Mouse (Mus musculus) olfactory bulb, adult 2 months (tissue): Measurements from ENCODE around the gene Mis12. TPM values are rescaled to one million over a fixed set of nuclear protein-coding genes. Genes with fewer than 3 reads are reported as not detected.

Experiments
- H3K27ac ChIP-seq: fragments of 200-500 bp; 2 replicates; pipeline ENCODE4 v1.5.1; 2012; ENCODE audit warnings: low read depth, low read length; ENCODE audit not compliant: insufficient read depth
- H3K4me1 ChIP-seq: fragments of 200-500 bp; 2 replicates; pipeline ENCODE4 v1.6.1; 2012; ENCODE audit warnings: low read length; ENCODE audit not compliant: control insufficient read depth, insufficient read depth
- H3K4me3 ChIP-seq: fragments of 200-500 bp; 2 replicates; pipeline ENCODE4 v1.5.1; 2012; ENCODE audit warnings: mild to moderate bottlenecking, low read depth, low read length, moderate library complexity; ENCODE audit not compliant: insufficient read depth
- CTCF ChIP-seq: fragments of 200-500 bp; IDR thresholded peaks from 2 replicates; pipeline ENCODE4 v1.5.1; 2012; ENCODE audit warnings: low read depth, mild to moderate bottlenecking, low read length, moderate library complexity; ENCODE audit not compliant: insufficient read depth
- POLR2A ChIP-seq: fragments of 200-500 bp; IDR thresholded peaks from 2 replicates; pipeline ENCODE4 v1.6.1; 2012; ENCODE audit warnings: mild to moderate bottlenecking, low read depth, low read length, moderate library complexity; ENCODE audit not compliant: insufficient read depth
- WGBS: fragments of 180-500 bp; shearing (Covaris S2); methylation state at CpG from one replicate; pipeline ENCODE4 v1.1.7; 2018; 5-methylcytosine and 5-hydroxymethylcytosine counted together
- polyA plus RNA-seq: library from polyadenylated mRNA; stranded (reverse); fragments of >200 nt; gene quantifications from 2 replicates; pipeline ENCODE4 v1.2.4, GENCODE M21; 2012; ENCODE audit warnings: low replicate concordance; ENCODE audit not compliant: missing spikeins, insufficient read depth, insufficient read length

Mis12 gene
- 153 TPM in 1 of 2 replicates, not detected in the other for polyA plus RNA-seq

DNA sequence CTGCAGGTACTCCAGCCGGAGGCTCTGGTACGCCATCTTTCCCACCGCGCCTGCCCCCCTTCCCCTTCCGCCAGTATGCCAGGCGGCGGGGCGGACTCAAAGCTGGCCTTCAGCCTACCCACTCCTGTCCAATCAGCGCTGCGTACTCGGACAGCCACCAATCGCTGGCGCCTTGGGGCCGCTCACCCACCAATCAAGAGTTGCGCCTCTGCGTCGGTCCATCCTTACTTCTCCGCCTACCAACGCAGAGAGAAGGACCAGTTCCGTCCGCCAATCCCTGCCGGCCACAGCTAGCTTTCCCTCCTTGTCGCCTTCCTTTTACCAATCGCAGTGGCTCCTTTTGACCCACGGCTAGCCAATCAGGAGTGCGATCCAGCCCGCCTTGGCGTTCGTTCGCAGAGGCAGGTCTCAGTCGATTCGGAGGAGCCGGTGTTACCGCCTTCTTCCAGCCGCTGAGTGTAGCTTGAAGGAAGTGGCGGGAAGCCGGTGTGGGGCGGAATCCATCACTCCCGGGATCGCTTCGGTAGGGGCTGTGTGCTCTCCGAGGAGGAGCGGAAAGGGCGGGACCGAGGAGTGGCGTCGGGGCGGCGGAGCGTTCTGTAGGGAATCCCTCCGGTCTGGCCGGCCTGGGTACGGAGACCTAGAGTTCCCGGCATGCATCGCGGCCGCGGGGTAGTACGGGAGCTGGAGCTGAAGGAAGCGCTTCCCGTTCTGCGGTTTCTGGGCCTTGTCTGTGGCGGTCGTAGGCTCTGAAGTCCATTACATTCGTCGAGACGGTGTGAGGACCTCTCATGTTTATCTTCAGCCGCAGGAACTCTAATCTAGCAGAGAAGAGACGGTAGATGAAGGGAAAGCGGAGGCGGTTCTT lies at the start of gene Mis12, which contains the start of gene Derl2:
Mis12 (plus strand) TSS at position 411 of the 868 bp plus-strand sequence.
Derl2 (minus strand) TSS at position 641 of the 868 bp plus-strand sequence.
- Histone ChIP-seq H3K4me1 (no peaks in the 10 kb centered on the region), H3K4me3 (peak within 1 kb of the TSS; percentile 90), H3K27ac (peak within 1 kb of the TSS; percentile 58)
- WGBS, result under 1% methylated on average over 71 of the region's 71 CpGs
- TF ChIP-seq CTCF (no peak), POLR2A (peak; percentile 39; the same call in 1 of the 2 replicates)

DNA sequence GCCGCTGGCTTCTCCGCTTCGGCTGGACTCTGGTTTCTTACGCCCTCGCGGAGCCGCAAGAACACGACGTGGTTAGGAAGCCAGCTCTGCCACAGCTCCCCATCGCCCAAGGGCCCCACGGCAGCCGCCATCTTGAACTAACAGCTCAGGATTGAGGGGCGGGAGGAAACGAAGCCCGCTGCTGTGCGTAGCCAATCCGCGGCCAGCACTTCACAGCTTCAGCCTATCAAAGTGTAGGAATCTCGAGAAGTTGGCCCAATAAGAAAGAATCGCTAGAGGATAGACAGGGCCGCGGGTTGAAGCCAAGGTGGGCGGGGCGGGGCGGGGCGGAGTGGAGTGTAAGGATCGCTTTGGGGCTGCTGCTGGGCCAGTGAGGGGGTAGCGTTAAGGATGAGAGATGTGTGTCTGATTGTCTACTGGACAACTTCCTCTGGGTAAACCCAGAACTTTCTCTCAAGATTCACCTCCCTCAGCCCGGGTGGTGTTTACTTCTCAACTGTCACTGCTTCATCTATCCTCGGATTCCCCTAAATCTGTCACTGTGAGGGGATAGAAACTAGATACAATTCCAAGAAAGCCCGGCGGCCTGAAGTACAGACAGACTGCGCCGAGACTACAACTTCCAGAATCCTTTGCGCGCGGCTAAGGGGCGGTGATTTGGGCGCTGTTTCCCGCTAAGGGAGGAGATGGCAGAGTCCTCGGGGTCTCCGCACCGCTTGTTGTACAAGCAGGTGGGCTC lies 49.4 kb upstream of the Mis12 start, which contains the start of the genes Nup88 and Rpain:
Nup88 (minus strand) TSS at position 153 of the 739 bp plus-strand sequence.
Rpain (plus strand) TSS at position 393 of the 739 bp plus-strand sequence.
- TF ChIP-seq POLR2A (peak; percentile 84), CTCF (no peak)
- H3K4me3 ChIP-seq, result peak within 1 kb of the TSS; percentile 87
- under 1% methylated on average over 43 of the region's 43 CpGs for WGBS
- H3K4me1 ChIP-seq, result peaks cover 2% of the 10 kb centered on the region; the same call in 1 of the 2 replicates
- H3K27ac ChIP-seq, result peak within 1 kb of the TSS; percentile 88

DNA sequence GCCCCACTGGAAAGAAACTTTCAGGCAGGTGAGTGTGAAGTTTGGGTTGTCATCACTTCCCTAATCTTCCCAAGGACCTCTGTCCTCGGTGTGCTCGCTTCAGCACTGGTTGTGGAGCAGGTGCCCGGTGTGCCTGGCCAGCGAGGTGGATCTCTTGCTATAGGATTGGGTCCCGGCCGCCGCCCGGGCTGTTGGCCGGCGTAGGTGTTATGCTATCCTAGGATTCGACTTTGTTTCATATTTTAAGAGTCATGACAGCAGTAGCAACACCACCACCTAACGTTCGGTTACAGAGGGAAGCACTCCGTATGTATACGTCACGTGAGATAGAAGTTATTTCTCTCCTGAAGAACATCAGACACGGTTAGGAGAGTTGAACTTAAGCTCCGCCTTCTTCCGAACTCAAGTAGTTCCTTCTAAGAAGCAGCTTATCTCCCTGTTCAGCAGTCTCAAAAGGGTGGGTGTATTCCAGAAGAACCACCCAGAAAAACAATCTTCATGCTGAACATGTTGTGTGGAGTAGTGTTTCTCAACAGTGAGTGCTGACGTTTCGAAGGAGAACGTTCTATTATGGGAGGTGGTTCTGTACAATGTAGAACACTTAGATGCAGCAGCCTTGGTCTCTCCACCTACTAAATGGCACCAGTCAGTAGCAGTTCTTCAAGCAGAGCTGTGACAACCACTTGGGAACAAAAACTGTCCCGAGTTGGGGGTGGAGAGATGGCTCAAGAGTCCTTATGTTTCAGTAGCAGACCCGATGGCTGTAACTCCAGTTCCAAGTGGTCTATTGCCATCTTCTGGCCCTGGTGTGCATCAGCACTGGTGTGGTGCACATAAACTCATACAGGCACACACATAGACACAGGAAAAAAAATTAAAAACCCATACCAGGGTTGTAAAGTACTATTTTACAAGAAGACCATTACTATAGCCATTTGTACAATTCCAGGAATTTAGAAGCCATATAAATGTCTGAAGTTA lies 48.6 kb upstream of the Mis12 start:
- 12% methylated on average over 24 of the region's 24 CpGs for WGBS

DNA sequence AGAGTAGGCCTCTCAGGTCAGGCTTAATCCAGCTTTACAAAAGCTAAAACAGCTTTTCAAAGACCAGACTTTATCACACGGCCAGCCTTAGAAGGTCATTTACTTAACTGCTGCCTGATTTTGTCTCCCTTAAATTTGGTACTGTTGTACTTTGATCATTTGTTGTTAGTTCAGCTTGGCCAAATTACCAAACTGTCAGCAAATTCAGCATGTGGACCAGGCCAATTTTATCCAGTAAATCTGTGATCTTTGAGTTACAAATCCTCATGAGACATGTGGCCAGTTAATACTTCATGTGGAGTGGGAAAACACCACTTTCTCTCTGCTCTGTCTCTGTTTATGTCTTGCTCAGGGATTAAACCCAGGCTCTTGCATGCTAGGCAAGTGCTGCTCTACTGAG lies 46.8 kb upstream of the Mis12 start:
- TF ChIP-seq POLR2A (no peak), CTCF (no peak)
- no peak overlapping the region for H3K4me3 ChIP-seq
- WGBS, result 61% methylated on average over 1 of the region's 1 CpGs
- H3K27ac ChIP-seq, result no peak overlapping the region
- peaks cover 2% of the 10 kb centered on the region; the same call in 1 of the 2 replicates for H3K4me1 ChIP-seq

More for the DNA sequence above, 48.6 kb upstream of the Mis12 start:
- no peak for TF ChIP-seq POLR2A
- no peak for TF ChIP-seq CTCF
- peak overlapping the region; percentile 84 for H3K4me3 ChIP-seq
- no peak overlapping the region for H3K27ac ChIP-seq
- peaks cover 2% of the 10 kb centered on the region; the same call in 1 of the 2 replicates for H3K4me1 ChIP-seq

DNA sequence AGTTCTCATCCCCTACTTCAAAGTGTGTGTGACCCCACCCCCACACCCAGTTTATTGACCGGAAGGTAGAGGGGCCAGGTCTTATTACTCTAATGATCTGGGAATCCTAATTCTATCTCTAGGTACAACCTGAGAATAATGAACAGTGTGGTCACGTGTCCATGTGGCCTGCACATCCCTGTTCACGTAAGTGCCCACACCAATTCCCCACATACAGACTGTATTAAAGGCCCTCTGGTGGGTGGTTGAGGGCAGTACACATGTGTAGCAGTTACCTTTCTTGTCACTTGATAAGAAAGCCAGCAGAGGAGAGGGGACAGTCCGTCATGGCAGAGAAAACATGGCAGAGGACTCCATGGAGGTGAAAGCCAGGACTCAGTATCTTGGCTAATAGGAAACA lies 45.5 kb upstream of the Mis12 start:
- Histone ChIP-seq H3K4me3 (no peak overlapping the region), H3K4me1 (no peaks in the 10 kb centered on the region), H3K27ac (no peak overlapping the region)
- TF ChIP-seq POLR2A (no peak), CTCF (no peak)
- 76% methylated on average over 4 of the region's 4 CpGs for WGBS

DNA sequence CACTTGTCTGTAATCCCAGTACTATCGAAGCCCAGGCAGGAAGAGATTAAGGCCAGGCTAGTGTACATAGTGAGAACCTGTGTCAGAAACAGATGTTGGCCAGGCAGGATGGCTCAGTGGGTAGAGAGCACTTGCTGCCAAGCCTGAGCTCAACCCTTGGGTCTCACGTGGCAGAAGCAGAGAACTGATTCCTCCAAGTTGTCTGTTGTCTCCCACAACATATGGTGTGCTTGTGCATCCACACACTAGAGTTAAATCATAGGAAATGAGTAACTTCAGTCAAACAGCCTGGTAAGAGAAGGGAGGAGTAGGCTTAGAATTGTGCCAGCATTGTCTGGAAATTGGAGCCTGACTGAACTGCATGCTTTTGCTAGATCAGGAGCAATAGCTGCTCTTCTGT lies 44.2 kb upstream of the Mis12 start:
- TF ChIP-seq CTCF (no peak), POLR2A (no peak)
- 75% methylated on average over 2 of the region's 2 CpGs for WGBS

DNA sequence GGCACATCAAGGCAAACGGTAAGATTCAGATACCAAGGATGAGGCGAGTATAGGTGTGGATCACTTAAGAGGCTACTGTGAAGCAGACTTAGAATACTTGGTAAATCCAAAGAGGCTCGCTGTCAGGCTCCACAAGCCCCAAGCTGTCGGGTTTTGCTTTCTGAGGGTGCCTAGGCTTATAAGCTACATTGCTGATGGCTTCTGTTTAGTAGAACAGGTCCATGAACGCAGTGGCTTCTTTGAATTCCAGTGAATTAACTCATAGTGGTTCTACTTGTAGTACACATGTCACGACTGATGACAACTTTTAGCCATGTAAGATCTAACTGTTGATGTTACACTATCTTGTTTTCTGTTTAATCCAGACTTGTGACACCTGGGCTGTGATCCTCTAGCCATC lies 42.1 kb upstream of the Mis12 start:
- no peak for TF ChIP-seq POLR2A
- TF ChIP-seq CTCF, result no peak
- 89% methylated on average over 6 of the region's 6 CpGs for WGBS
- H3K4me3 ChIP-seq, result no peak overlapping the region
- H3K27ac ChIP-seq, result no peak overlapping the region
- H3K4me1 ChIP-seq, result peaks cover 11% of the 10 kb centered on the region

More for the DNA sequence above, 44.2 kb upstream of the Mis12 start:
- Histone ChIP-seq H3K4me3 (no peak overlapping the region), H3K4me1 (no peaks in the 10 kb centered on the region), H3K27ac (no peak overlapping the region)

DNA sequence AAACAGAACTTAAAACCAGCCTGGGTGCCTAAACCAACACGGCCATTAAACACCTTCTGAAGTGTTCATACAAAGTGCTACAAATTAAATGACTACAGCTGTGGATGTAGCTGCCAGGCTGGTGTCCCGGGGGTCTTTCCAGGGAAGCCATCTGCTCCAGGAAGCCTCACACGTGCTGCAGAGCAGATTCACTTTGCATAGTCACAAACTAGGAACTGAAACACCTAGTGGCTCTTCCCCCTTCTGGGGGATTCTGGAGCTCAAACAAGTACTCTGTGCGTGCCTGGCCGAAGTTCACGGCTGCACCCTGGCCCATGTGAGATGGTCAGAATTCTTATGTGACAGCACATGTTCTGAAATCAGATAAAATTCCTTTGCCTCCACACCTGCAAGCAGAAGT lies 39.2 kb upstream of the Mis12 start:
- H3K4me1 ChIP-seq, result peaks cover 14% of the 10 kb centered on the region
- no peak overlapping the region for H3K4me3 ChIP-seq
- TF ChIP-seq CTCF (no peak), POLR2A (no peak)
- H3K27ac ChIP-seq, result no peak overlapping the region
- WGBS, result 85% methylated on average over 6 of the region's 6 CpGs
